Mouse (Mus musculus) MEL (cell line): ENCODE measurements around the gene Ppp1r35. TPM values are rescaled to one million over a fixed set of nuclear protein-coding genes. Genes with fewer than 3 reads are reported as not detected.

Experiments
- DNase-seq: peaks from one replicate; pipeline ENCODE4 v3.0.0; 2011; ENCODE audit warnings: low read depth, low spot score
- H3K27ac ChIP-seq: 2 replicates; pipeline ENCODE4 v1.5.1; 2012; ENCODE audit warnings: low read depth, mild to moderate bottlenecking, control low read depth, low read length, moderate library complexity; ENCODE audit not compliant: control insufficient read depth
- H3K27me3 ChIP-seq, 2 experiments: fragments of 150-350 bp in 1 of 2; sonication (generic) in 1 of 2; 2 replicates each; pipeline ENCODE4 v1.6.1; 2012; ENCODE audit warnings: low read length in 2 of 2, mild to moderate bottlenecking in 2 of 2, improper control_type of control experiment in 1 of 2, moderate library complexity in 1 of 2; ENCODE audit not compliant: insufficient read depth in 2 of 2, control insufficient read depth in 1 of 2
- H3K36me3 ChIP-seq, 2 experiments: 2 replicates each; pipeline ENCODE4 v1.6.1; 2012 to 2014; ENCODE audit warnings: low read length in 2 of 2, improper control_type of control experiment in 1 of 2, inconsistent platforms in 1 of 2, mild to moderate bottlenecking in 1 of 2; ENCODE audit not compliant: insufficient read depth in 2 of 2, control insufficient read depth in 1 of 2
- H3K4me1 ChIP-seq, 2 experiments: fragments of 150-350 bp in 1 of 2; sonication (generic) in 1 of 2; 2 replicates each; pipeline ENCODE4 v1.6.1; 2012; ENCODE audit warnings: low read length in 2 of 2, improper control_type of control experiment in 1 of 2, mild to moderate bottlenecking in 1 of 2; ENCODE audit not compliant: insufficient read depth in 2 of 2, control insufficient read depth in 1 of 2
- H3K4me3 ChIP-seq, 2 experiments: fragments of 150-350 bp in 1 of 2; sonication (generic) in 1 of 2; 2 replicates each; pipeline ENCODE4 v1.5.1; 2012; ENCODE audit warnings: low read depth in 2 of 2, low read length in 2 of 2, mild to moderate bottlenecking in 2 of 2, moderate library complexity in 2 of 2, control low read depth in 1 of 2, improper control_type of control experiment in 1 of 2; ENCODE audit not compliant: control insufficient read depth in 1 of 2, insufficient read depth in 1 of 2
- H3K79me2 ChIP-seq: 2 replicates; pipeline ENCODE4 v1.6.1; 2012; ENCODE audit warnings: mild to moderate bottlenecking, low read length, moderate library complexity; ENCODE audit not compliant: control insufficient read depth, poor library complexity, insufficient read depth
- H3K9ac ChIP-seq: 2 replicates; pipeline ENCODE4 v1.6.1; 2012; ENCODE audit warnings: low read depth, mild to moderate bottlenecking, control low read depth, low read length, moderate library complexity; ENCODE audit not compliant: control insufficient read depth, poor library complexity, severe bottlenecking
- H3K9me3 ChIP-seq: fragments of 150-350 bp; sonication (generic); replicated peaks from 2 replicates; pipeline ENCODE4 v1.6.1; 2012; ENCODE audit warnings: mild to moderate bottlenecking, low read length, improper control_type of control experiment, moderate library complexity; ENCODE audit not compliant: insufficient read depth
- CHD1 ChIP-seq: IDR thresholded peaks from 2 replicates; pipeline ENCODE4 v1.6.1; 2012; ENCODE audit warnings: low read depth, mild to moderate bottlenecking, inconsistent platforms, low read length, improper control_type of control experiment
- CTCF ChIP-seq, 3 experiments: IDR thresholded peaks in 2 of 3; conservative IDR thresholded peaks in 1 of 3; 2 replicates each; pipeline ENCODE4 v1.5.1; 2011 to 2012; ENCODE audit warnings: low read length in 3 of 3, low read depth in 2 of 3, mild to moderate bottlenecking in 2 of 3, improper control_type of control experiment in 1 of 3, inconsistent platforms in 1 of 3, mixed read lengths in 1 of 3, moderate library complexity in 1 of 3; ENCODE audit not compliant: control insufficient read depth in 1 of 3, insufficient read depth in 1 of 3, poor library complexity in 1 of 3, severe bottlenecking in 1 of 3
- E2F4 ChIP-seq: IDR thresholded peaks from 2 replicates; pipeline ENCODE4 v1.6.1; 2011; ENCODE audit warnings: low read depth, low read length, improper control_type of control experiment, borderline replicate concordance
- EP300 ChIP-seq, 2 experiments: IDR thresholded peaks; 2 replicates each; pipeline ENCODE4 v1.6.1; 2011; ENCODE audit warnings: improper control_type of control experiment in 2 of 2, low read length in 2 of 2, low read depth in 1 of 2, mild to moderate bottlenecking in 1 of 2
- GABPA ChIP-seq: IDR thresholded peaks from 2 replicates; pipeline ENCODE4 v1.6.1; 2012; ENCODE audit warnings: low read depth, mild to moderate bottlenecking, inconsistent platforms, low read length, improper control_type of control experiment, moderate library complexity
- GATA1 ChIP-seq: IDR thresholded peaks from 2 replicates; pipeline ENCODE4 v1.6.1; 2011; ENCODE audit warnings: low read depth, low read length, improper control_type of control experiment
- JUND ChIP-seq: IDR thresholded peaks from 2 replicates; pipeline ENCODE4 v1.6.1; 2011; ENCODE audit warnings: low read depth, mild to moderate bottlenecking, improper control_type of control experiment, low read length
- KAT2A ChIP-seq: conservative IDR thresholded peaks from 2 replicates; pipeline ENCODE4 v1.6.1; 2012; ENCODE audit warnings: low read depth, low read length, improper control_type of control experiment, inconsistent platforms
- MAFK ChIP-seq: IDR thresholded peaks from 2 replicates; pipeline ENCODE4 v1.6.1; 2011; ENCODE audit warnings: low read depth, mild to moderate bottlenecking, low read length, improper control_type of control experiment, borderline replicate concordance
- MAX ChIP-seq: IDR thresholded peaks from 2 replicates; pipeline ENCODE4 v1.6.1; 2011; ENCODE audit warnings: low read length, improper control_type of control experiment
- MAZ ChIP-seq: IDR thresholded peaks from 2 replicates; pipeline ENCODE4 v1.6.1; 2012; ENCODE audit warnings: low read depth, mild to moderate bottlenecking, inconsistent platforms, low read length, improper control_type of control experiment
- MEF2A ChIP-seq: IDR thresholded peaks from 2 replicates; pipeline ENCODE4 v1.6.1; 2014; ENCODE audit warnings: low read depth, mild to moderate bottlenecking, inconsistent platforms, low read length, improper control_type of control experiment; ENCODE audit not compliant: poor library complexity, insufficient replicate concordance, severe bottlenecking; ENCODE audit errors: extremely low read depth
- MYB ChIP-seq: IDR thresholded peaks from 2 replicates; pipeline ENCODE4 v1.6.1; 2011; ENCODE audit warnings: mild to moderate bottlenecking, low read depth, low read length, improper control_type of control experiment
- POLR2A ChIP-seq, 2 experiments: IDR thresholded peaks; 2 replicates each; pipeline ENCODE4 v1.6.1; 2011 to 2012; ENCODE audit warnings: low read length in 2 of 2, mild to moderate bottlenecking in 2 of 2, control low read depth in 1 of 2, improper control_type of control experiment in 1 of 2, low read depth in 1 of 2, moderate library complexity in 1 of 2; ENCODE audit not compliant: control insufficient read depth in 1 of 2, insufficient read depth in 1 of 2, poor library complexity in 1 of 2
- POLR2AphosphoS2 ChIP-seq: IDR thresholded peaks from 2 replicates; pipeline ENCODE4 v1.6.1; 2011; ENCODE audit warnings: low read length, improper control_type of control experiment
- RAD21 ChIP-seq: IDR thresholded peaks from 2 replicates; pipeline ENCODE4 v1.6.1; 2011; ENCODE audit warnings: mild to moderate bottlenecking, low read depth, low read length, improper control_type of control experiment
- RCOR1 ChIP-seq: IDR thresholded peaks from 2 replicates; pipeline ENCODE4 v1.6.1; 2012; ENCODE audit warnings: low read depth, mild to moderate bottlenecking, inconsistent platforms, low read length, improper control_type of control experiment
- SMC3 ChIP-seq: IDR thresholded peaks from 2 replicates; pipeline ENCODE4 v1.6.1; 2011; ENCODE audit warnings: low read depth, low read length, improper control_type of control experiment
- TAL1 ChIP-seq: IDR thresholded peaks from 2 replicates; pipeline ENCODE4 v1.6.1; 2012; ENCODE audit warnings: mild to moderate bottlenecking, inconsistent platforms, low read length, moderate library complexity, mixed read lengths
- USF1 ChIP-seq: IDR thresholded peaks from 2 replicates; pipeline ENCODE4 v1.6.1; 2014; ENCODE audit warnings: low read depth, mild to moderate bottlenecking, inconsistent platforms, low read length, improper control_type of control experiment, moderate library complexity
- USF2 ChIP-seq, 2 experiments: IDR thresholded peaks; 2 replicates each; pipeline ENCODE4 v1.6.1; 2011 to 2012; ENCODE audit warnings: improper control_type of control experiment in 2 of 2, low read length in 2 of 2, borderline replicate concordance in 1 of 2, inconsistent platforms in 1 of 2, low read depth in 1 of 2, mild to moderate bottlenecking in 1 of 2; ENCODE audit not compliant: insufficient read depth in 1 of 2
- ZC3H11A ChIP-seq: IDR thresholded peaks from 2 replicates; pipeline ENCODE4 v1.6.1; 2012; ENCODE audit warnings: low read depth, mild to moderate bottlenecking, inconsistent platforms, low read length, improper control_type of control experiment
- ZMIZ1 ChIP-seq: IDR thresholded peaks from 2 replicates; pipeline ENCODE4 v1.6.1; 2012; ENCODE audit warnings: low read depth, mild to moderate bottlenecking, inconsistent platforms, low read length, improper control_type of control experiment, moderate library complexity
- ZNF384 ChIP-seq: IDR thresholded peaks from 2 replicates; pipeline ENCODE4 v1.6.1; 2012; ENCODE audit warnings: low read depth, mild to moderate bottlenecking, inconsistent platforms, low read length, improper control_type of control experiment
- polyA plus RNA-seq, 2 experiments: library from polyadenylated mRNA; stranded (reverse) in 1 of 2; unstranded in 1 of 2; fragments of >175 nt in 1 of 2; fragments of >200 nt in 1 of 2; gene quantifications; 2 replicates each; pipeline versions ENCODE4 v1.2.1 to v1.2.4; 2012; ENCODE audit warnings: low replicate concordance in 2 of 2, low read depth in 1 of 2; ENCODE audit not compliant: insufficient read length in 2 of 2, insufficient read depth in 1 of 2, missing spikeins in 1 of 2
- total RNA-seq: library from RNA; depleted of rRNA; stranded (reverse); fragments of 300-350 nt; gene quantifications from 2 replicates; pipeline ENCODE4 v1.2.3, GENCODE M21; 2012

Gene Ppp1r35
- total and polyA plus RNA-seq, 3 experiments = 35.0 to 46.2 TPM; not detected in 1

DNA sequence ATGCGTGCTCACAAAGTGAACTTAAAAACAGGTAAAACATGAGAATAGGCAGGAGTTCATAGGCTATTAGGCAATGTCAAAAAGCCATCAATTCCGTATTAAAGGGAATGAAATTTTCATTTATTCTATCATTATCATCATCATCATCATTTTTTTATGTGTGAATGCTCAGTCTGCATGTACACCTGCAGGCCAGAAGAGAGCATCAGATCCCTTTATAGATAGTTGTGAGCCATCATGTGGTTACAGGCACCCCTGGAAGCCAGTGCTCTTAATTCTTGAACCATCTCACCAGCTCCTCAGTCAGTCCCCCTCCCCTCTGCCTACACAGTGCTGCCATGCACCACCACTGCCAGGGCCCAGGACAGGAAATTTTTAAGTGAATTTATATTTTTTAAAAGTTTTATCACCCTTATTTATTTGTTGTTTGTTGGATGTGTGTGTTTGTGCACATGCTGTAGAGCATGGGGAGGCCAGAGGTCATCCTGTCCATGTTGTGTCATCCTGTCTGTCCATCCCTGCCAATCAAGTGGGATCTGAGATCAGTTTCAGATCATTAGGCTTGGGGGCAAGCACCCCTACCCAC lies 10.4 kb downstream of the Ppp1r35 start:
- Histone ChIP-seq H3K4me3 (no peak overlapping the region), H3K27ac (no peak overlapping the region), H3K9ac (no peak overlapping the region), H3K9me3 (no peaks in the 10 kb centered on the region), H3K79me2 (peaks cover 22% of the 10 kb centered on the region), H3K36me3 (peaks cover 0 to 8% of the 10 kb centered on the region in 2 experiments; a peak in 2 of 4 replicates), H3K4me1 (peaks cover 0 to 17% of the 10 kb centered on the region in 2 experiments; a peak in 2 of 4 replicates), H3K27me3 (no peaks in the 10 kb centered on the region)
- DNase-seq = no peak
- TF ChIP-seq SMC3 = peak; percentile 13; the same call in 1 of the 2 replicates
- TF ChIP-seq RAD21 = peak; percentile 2
- no peak for TF ChIP-seq USF1

DNA sequence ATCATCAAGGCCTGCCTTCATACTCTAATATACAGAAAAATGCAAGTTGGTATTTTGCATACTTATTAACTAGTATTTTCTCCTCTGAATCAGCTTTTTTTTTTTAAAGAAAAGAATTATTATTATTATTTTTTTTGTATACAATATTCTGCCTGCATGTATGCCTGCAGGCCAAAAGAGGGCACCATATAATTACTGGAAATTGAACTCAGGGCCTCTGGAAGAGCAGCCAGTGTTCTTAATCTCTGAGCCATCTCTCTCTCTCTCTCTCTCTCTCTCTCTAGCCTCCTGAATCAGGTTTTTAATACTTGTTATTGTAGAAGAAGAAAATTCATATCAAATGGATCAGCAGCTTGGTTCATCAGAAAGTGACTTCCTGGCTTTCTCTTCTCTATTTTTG lies 12.9 kb downstream of the Ppp1r35 start:
- Histone ChIP-seq H3K36me3 (no peaks in the 10 kb centered on the region), H3K9me3 (no peaks in the 10 kb centered on the region), H3K9ac (no peak overlapping the region), H3K27me3 (no peaks in the 10 kb centered on the region), H3K4me1 (peaks cover 0 to 8% of the 10 kb centered on the region in 2 experiments; a peak in 1 of 4 replicates), H3K4me3 (no peak overlapping the region), H3K79me2 (no peaks in the 10 kb centered on the region), H3K27ac (no peak overlapping the region)
- DNase-seq = peak; percentile 62
- TF ChIP-seq ZNF384 (peak; percentile 90), GATA1 (peak; percentile 65; the same call in 1 of the 2 replicates), JUND (peak; percentile 85; the same call in 1 of the 2 replicates), MAX (no peak), MYB (no peak), POLR2A (IDR thresholded peaks at IDR 0.05; ENCODE audit: control insufficient read depth in 1 of 2, insufficient read depth in 1 of 2, low read depth in 1 of 2, low read length in 2 of 2, poor library complexity in 1 of 2) (no peak), RAD21 (peak; percentile 92), RCOR1 (no peak), SMC3 (peak; percentile 83), CTCF (IDR thresholded peaks at IDR 0.05 in 2 of 3, conservative IDR thresholded peaks at IDR 0.05 in 1 of 3; ENCODE audit: control insufficient read depth in 1 of 3, insufficient read depth in 1 of 3, low read depth in 2 of 3, low read length in 3 of 3, poor library complexity in 1 of 3, severe bottlenecking in 1 of 3) (peak; percentile 26 to 74 (median 30); a peak in 4 of 6 replicates), ZC3H11A (peak; percentile 89), POLR2AphosphoS2 (no peak)

DNA sequence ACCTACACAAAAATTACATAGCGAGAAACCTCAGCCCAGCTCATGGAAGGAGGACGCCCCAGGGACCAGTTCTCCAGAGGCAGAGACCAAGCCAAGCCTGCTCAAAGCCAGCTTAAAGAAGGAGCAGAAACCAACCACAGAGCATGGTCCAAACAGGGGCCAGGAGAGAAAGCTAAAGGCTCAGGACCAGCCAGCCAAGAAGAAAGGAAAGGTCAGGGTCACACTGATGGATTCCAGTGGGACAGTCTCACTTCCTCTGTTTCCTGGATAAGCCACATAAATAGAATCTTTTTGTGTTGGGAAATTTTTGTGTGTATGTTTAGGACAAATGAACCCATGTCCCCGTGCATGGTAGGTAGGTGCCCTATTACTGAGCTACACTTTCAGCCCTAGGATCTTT lies 18.0 kb downstream of the Ppp1r35 start:
- Histone ChIP-seq H3K9ac (no peak overlapping the region), H3K4me1 (peaks cover 9 to 14% of the 10 kb centered on the region in 2 experiments)
- DNase-seq = no peak
- TF ChIP-seq USF2 (IDR thresholded peaks at IDR 0.05; ENCODE audit: borderline replicate concordance in 1 of 2, insufficient read depth in 1 of 2, low read depth in 1 of 2, low read length in 2 of 2) (no peak), JUND (no peak), GABPA (no peak), MAFK (no peak), MEF2A (no peak), POLR2A (IDR thresholded peaks at IDR 0.05; ENCODE audit: control insufficient read depth in 1 of 2, insufficient read depth in 1 of 2, low read depth in 1 of 2, low read length in 2 of 2, poor library complexity in 1 of 2) (no peak), EP300 (IDR thresholded peaks at IDR 0.05; ENCODE audit: low read depth in 1 of 2, low read length in 2 of 2) (no peak), GATA1 (no peak), CHD1 (no peak), E2F4 (no peak), KAT2A (no peak), MAZ (no peak), MAX (no peak), POLR2AphosphoS2 (no peak), TAL1 (no peak), ZMIZ1 (no peak)

More for the DNA sequence above, 18.0 kb downstream of the Ppp1r35 start:
- Histone ChIP-seq H3K27me3 (no peaks in the 10 kb centered on the region), H3K9me3 (no peaks in the 10 kb centered on the region), H3K79me2 (no peaks in the 10 kb centered on the region), H3K36me3 (peaks cover 0 to 16% of the 10 kb centered on the region in 2 experiments; a peak in 2 of 4 replicates), H3K4me3 (no peak overlapping the region), H3K27ac (no peak overlapping the region)
